Mouse (Mus musculus): ENCODE results near the gene Pld4. TPM values are rescaled to one million over a fixed set of nuclear protein-coding genes. Genes with fewer than 3 reads are reported as not detected.

The Pld4 gene
- total RNA-seq (2014; rRNA removed) (12.2 and 12.6 TPM in 2 replicates), polyA plus RNA-seq (2015; fragmentation: Nextera tagmentation; extraction: Ambion mirVana) (8.8 TPM in 2 replicates)

DNA sequence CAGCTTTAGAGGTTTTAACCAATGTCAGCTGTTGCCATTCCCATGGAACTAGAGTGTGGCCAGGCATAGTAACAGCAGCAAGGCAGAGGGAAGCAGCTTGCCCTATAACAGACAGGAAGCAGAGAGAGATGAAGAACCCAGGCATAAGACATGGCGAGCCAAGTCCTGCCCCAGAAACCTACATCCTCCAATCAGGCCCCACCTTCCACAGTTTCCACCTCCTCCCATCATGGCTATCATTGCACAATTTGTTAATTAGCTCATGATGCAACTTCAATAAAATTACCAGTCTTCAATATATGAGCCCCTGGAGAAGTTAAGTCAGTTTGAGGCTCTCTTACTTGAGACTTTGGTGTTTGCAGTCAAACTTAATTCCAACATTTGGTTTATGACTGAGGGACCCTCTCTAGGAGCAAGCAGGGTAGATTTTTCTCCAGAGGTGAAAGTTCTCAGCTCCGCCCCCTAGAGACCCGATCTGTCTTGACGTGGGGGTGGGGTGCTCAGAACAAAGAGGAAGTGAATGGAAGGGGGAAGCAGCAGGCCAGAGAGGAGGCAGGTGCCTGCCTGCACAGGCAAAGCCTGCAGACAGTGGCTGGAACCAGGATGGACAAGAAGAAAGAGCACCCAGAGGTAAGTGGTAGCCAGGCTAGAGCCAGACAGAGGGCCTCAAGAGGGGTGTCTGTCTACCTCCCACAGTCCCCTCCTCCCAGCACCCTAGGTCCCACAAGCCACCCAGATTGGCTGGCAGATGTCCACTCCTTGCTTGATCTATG is at the start of gene Pld4:
Pld4 (plus strand) TSS at position 502 of the 773 bp plus-strand sequence.
- H3K9me3 ChIP-seq (ENCODE audit: low read length): no peaks in the 10 kb centered on the region
- H3K27me3 ChIP-seq (ENCODE audit: insufficient read depth, low read length): no peaks in the 10 kb centered on the region
- H3K4me3 ChIP-seq (ENCODE audit: low read depth, low read length): no peak within 1 kb of the TSS
- WGBS: 50% methylated on average over 4 of the region's 4 CpGs
- H3K4me1 ChIP-seq (ENCODE audit: insufficient read depth, low read length): no peaks in the 10 kb centered on the region
- no peak for TF ChIP-seq CTCF (IDR thresholded peaks at IDR 0.05)
- DNase-seq (ENCODE audit: low spot score) (no peak), ATAC-seq (ENCODE audit: low FRiP score) (no peak)
- H3K4me2 ChIP-seq (ENCODE audit: low read depth, low read length, poor library complexity, severe bottlenecking): no peak within 1 kb of the TSS
- H3K9ac ChIP-seq (replicated peaks; ENCODE audit: low read length, poor library complexity, severe bottlenecking): no peak within 1 kb of the TSS
- H3K27ac ChIP-seq (ENCODE audit: low read depth, low read length): no peak within 1 kb of the TSS
- no peaks in the 10 kb centered on the region for H3K36me3 ChIP-seq (ENCODE audit: insufficient read depth, low read length)

DNA sequence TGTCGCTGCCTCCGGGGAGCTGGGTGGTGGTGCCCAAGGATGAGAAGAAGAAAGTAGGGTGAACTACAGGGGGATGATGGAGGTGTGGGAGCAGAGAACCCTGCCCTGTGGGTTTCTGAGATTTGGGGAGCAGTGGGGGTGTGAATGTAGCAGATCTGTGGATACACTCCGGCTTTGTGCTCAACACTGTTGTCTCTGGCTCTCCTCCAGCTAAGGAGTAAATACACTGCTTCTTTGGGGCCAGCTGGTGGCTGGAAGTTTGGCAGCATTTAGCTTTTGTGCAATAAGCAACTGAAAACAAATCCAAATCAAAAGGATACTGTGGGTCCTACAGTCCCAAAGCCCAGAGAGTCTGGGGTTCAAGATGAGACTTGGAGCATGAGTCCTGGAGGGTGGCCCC is 46.5 kb upstream of the Pld4 start:
- Histone ChIP-seq H3K27me3 (ENCODE audit: insufficient read depth, low read length) (no peaks in the 10 kb centered on the region), H3K27ac (ENCODE audit: low read depth, low read length) (no peak overlapping the region), H3K9ac (replicated peaks; ENCODE audit: low read length, poor library complexity, severe bottlenecking) (no peak overlapping the region), H3K4me3 (ENCODE audit: low read depth, low read length) (no peak overlapping the region), H3K9me3 (ENCODE audit: low read length) (no peaks in the 10 kb centered on the region), H3K36me3 (ENCODE audit: insufficient read depth, low read length) (no peaks in the 10 kb centered on the region), H3K4me2 (ENCODE audit: low read depth, low read length, poor library complexity, severe bottlenecking) (no peak overlapping the region), H3K4me1 (ENCODE audit: insufficient read depth, low read length) (no peaks in the 10 kb centered on the region)
- WGBS: 72% methylated on average over 3 of the region's 3 CpGs
- TF ChIP-seq CTCF (IDR thresholded peaks at IDR 0.05): no peak
- ATAC-seq (ENCODE audit: low FRiP score) (no peak), DNase-seq (ENCODE audit: low spot score) (peak; percentile 74)

DNA sequence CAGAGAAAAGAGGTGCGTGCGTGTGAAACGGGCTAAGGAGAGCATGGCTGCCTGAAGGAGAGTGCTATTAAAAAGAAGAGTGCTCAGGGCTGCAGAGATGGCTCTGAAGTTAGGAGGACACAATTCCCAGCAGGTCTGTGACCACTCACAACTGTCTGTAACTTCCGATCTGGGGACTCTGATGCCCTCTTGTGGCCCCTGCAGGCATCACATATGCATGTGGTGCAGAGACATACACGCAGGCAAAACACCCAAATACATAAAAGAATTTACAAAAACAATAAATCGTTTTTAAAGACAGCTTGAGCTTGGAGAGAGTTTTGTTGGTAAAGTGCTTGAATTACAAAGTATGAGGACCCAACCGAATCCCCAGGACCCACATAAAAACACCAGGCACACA is 43.3 kb upstream of the Pld4 start:
- H3K4me1 ChIP-seq (ENCODE audit: insufficient read depth, low read length): no peaks in the 10 kb centered on the region
- 34% methylated on average over 7 of the region's 7 CpGs for WGBS

DNA sequence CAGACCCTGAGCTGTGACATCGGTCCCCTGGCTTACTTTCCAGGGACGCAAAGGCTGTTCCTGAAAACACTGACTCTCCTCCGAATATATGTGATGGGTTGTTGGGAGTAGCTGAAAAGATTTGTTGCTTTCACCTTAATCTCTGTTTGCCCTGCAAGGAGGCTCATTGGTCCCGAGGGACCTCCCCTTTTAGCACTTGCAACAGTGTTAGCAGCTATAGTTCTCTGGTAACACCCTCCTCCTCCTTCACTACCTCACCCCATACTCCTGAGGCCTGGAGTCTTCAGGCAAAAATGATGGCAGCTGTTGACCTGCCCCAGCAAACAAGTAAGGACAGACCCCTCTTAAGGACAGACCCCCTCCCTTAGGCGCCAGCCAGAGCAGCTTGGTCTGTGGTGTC is 41.5 kb upstream of the Pld4 start:
- 77% methylated on average over 5 of the region's 5 CpGs for WGBS

More for the DNA sequence above, 43.3 kb upstream of the Pld4 start:
- TF ChIP-seq CTCF (IDR thresholded peaks at IDR 0.05): peak; percentile 80
- H3K27me3 ChIP-seq (ENCODE audit: insufficient read depth, low read length): no peaks in the 10 kb centered on the region
- no peak overlapping the region for H3K27ac ChIP-seq (ENCODE audit: low read depth, low read length)
- no peaks in the 10 kb centered on the region for H3K9me3 ChIP-seq (ENCODE audit: low read length)
- no peak overlapping the region for H3K4me3 ChIP-seq (ENCODE audit: low read depth, low read length)
- H3K36me3 ChIP-seq (ENCODE audit: insufficient read depth, low read length): no peaks in the 10 kb centered on the region
- no peak overlapping the region for H3K9ac ChIP-seq (replicated peaks; ENCODE audit: low read length, poor library complexity, severe bottlenecking)
- no peak for ATAC-seq (ENCODE audit: low FRiP score)
- peak; percentile 61 for DNase-seq (ENCODE audit: low spot score)
- H3K4me2 ChIP-seq (ENCODE audit: low read depth, low read length, poor library complexity, severe bottlenecking): no peak overlapping the region

DNA sequence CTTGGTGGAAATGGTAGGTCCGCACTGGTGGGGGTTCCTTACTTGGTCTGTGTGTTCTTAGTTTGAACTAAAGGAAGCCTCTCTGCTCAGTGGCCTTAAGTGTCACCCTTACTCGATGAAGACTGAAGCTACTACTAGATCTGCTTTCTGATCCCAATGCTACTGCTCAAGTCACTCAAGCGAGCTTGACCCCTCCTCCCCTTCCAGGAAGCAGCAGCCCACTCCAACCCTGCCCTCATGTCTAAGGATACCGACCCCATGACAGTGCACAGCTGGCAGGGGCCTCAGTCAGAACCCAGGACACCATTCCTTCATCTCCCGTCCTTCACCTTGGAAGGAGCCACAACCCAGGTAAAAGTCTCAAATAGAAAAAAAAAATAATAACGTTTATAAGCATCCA is 40.2 kb upstream of the Pld4 start, which contains the start of gene Cep170b:
Cep170b (plus strand) TSS at position 240 of the 400 bp plus-strand sequence.
- Histone ChIP-seq H3K27me3 (ENCODE audit: insufficient read depth, low read length) (no peaks in the 10 kb centered on the region), H3K27ac (ENCODE audit: low read depth, low read length) (peak within 1 kb of the TSS; percentile 67; the same call in 1 of the 2 replicates), H3K9me3 (ENCODE audit: low read length) (no peaks in the 10 kb centered on the region), H3K4me3 (ENCODE audit: low read depth, low read length) (peak within 1 kb of the TSS; percentile 86), H3K4me2 (ENCODE audit: low read depth, low read length, poor library complexity, severe bottlenecking) (peak within 1 kb of the TSS; percentile 91), H3K36me3 (ENCODE audit: insufficient read depth, low read length) (no peaks in the 10 kb centered on the region), H3K9ac (replicated peaks; ENCODE audit: low read length, poor library complexity, severe bottlenecking) (peak within 1 kb of the TSS; percentile 96; the same call in 1 of the 2 replicates), H3K4me1 (ENCODE audit: insufficient read depth, low read length) (peaks cover 6% of the 10 kb centered on the region; the same call in 1 of the 2 replicates)
- WGBS: 73% methylated on average over 6 of the region's 6 CpGs
- ATAC-seq (ENCODE audit: low FRiP score): no peak
- no peak for TF ChIP-seq CTCF (IDR thresholded peaks at IDR 0.05)
- no peak for DNase-seq (ENCODE audit: low spot score)

More for the DNA sequence above, 41.5 kb upstream of the Pld4 start:
- peaks cover 6% of the 10 kb centered on the region; the same call in 1 of the 2 replicates for H3K4me1 ChIP-seq (ENCODE audit: insufficient read depth, low read length)
- no peaks in the 10 kb centered on the region for H3K9me3 ChIP-seq (ENCODE audit: low read length)
- no peaks in the 10 kb centered on the region for H3K36me3 ChIP-seq (ENCODE audit: insufficient read depth, low read length)
- ATAC-seq (ENCODE audit: low FRiP score) (no peak), DNase-seq (ENCODE audit: low spot score) (no peak)
- H3K27ac ChIP-seq (ENCODE audit: low read depth, low read length): no peak overlapping the region
- H3K4me3 ChIP-seq (ENCODE audit: low read depth, low read length): no peak overlapping the region
- no peak overlapping the region for H3K9ac ChIP-seq (replicated peaks; ENCODE audit: low read length, poor library complexity, severe bottlenecking)
- no peak for TF ChIP-seq CTCF (IDR thresholded peaks at IDR 0.05)
- H3K4me2 ChIP-seq (ENCODE audit: low read depth, low read length, poor library complexity, severe bottlenecking): no peak overlapping the region
- H3K27me3 ChIP-seq (ENCODE audit: insufficient read depth, low read length): no peaks in the 10 kb centered on the region

DNA sequence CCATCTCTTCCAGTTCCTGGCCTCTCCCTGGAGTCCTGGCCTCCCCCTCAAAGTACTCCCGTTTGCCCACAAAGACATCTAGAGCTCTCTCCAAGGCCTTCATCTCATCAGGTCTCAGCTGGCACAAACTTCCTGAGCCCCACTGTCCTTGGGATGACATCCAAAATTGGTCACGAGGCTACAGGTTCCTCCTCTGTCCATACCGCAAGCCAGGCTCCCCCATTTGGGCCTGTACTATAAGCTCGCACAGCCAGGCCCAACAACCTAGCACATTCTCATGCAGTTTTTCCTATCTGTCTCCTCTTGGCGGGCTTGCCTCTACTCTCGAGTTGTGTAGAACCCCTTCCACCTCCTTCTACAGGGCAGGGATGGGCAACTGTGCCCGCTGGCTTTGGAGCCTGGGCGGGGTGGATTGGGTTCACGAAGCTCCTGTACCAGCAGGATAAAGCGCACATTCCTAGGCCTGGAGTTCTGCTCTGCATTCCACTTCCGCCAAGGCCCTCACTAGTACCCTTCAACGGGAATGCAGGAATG is 39.5 kb upstream of the Pld4 start:
- Histone ChIP-seq H3K27ac (ENCODE audit: low read depth, low read length) (peak overlapping the region; percentile 67; the same call in 1 of the 2 replicates), H3K36me3 (ENCODE audit: insufficient read depth, low read length) (no peaks in the 10 kb centered on the region), H3K27me3 (ENCODE audit: insufficient read depth, low read length) (no peaks in the 10 kb centered on the region), H3K4me3 (ENCODE audit: low read depth, low read length) (peak overlapping the region; percentile 86), H3K9me3 (ENCODE audit: low read length) (no peaks in the 10 kb centered on the region), H3K4me2 (ENCODE audit: low read depth, low read length, poor library complexity, severe bottlenecking) (peak overlapping the region; percentile 91), H3K9ac (replicated peaks; ENCODE audit: low read length, poor library complexity, severe bottlenecking) (peak overlapping the region; percentile 96; the same call in 1 of the 2 replicates), H3K4me1 (ENCODE audit: insufficient read depth, low read length) (peaks cover 9% of the 10 kb centered on the region; the same call in 1 of the 2 replicates)
- DNase-seq (ENCODE audit: low spot score) (no peak), ATAC-seq (ENCODE audit: low FRiP score) (no peak)
- 41% methylated on average over 12 of the region's 12 CpGs for WGBS
- no peak for TF ChIP-seq CTCF (IDR thresholded peaks at IDR 0.05)
